Mouse (Mus musculus) forebrain, embryonic 14.5 days (tissue): ENCODE measurements around the gene Fam161a. TPM values are rescaled to one million over a fixed set of nuclear protein-coding genes. Genes with fewer than 3 reads are reported as not detected.

Source experiments
- ATAC-seq: fragments of 200-750 bp; cut with Nextera tagmentation; 2 replicates; pipeline ENCODE4 v1.8.0; 2017; ENCODE audit warnings: mild to moderate bottlenecking, moderate library complexity
- DNase-seq: peaks from one replicate; pipeline ENCODE4 v3.0.0-alpha.2; 2015; ENCODE audit warnings: low spot score
- H3K27ac ChIP-seq: fragments of 300-500 bp; sonication (generic); 2 replicates; pipeline ENCODE4 v1.5.1; 2014; ENCODE audit warnings: low read depth, mild to moderate bottlenecking, control low read depth, low read length, moderate library complexity
- H3K27me3 ChIP-seq: fragments of 300-500 bp; sonication (generic); replicated peaks from 2 replicates; pipeline ENCODE4 v1.6.1; 2014; ENCODE audit warnings: low read length, control low read depth, mixed read lengths; ENCODE audit not compliant: control insufficient read depth, insufficient read depth
- H3K36me3 ChIP-seq: fragments of 300-500 bp; sonication (generic); 2 replicates; pipeline ENCODE4 v1.6.1; 2014; ENCODE audit warnings: low read length, control low read depth; ENCODE audit not compliant: control insufficient read depth, insufficient read depth
- H3K4me1 ChIP-seq: fragments of 300-500 bp; sonication (generic); 2 replicates; pipeline ENCODE4 v1.6.1; 2014; ENCODE audit warnings: antibody characterized with exemption, low read length, control low read depth; ENCODE audit not compliant: control insufficient read depth, insufficient read depth
- H3K4me2 ChIP-seq: fragments of 300-500 bp; sonication (generic); 2 replicates; pipeline ENCODE4 v1.6.1; 2014; ENCODE audit warnings: mild to moderate bottlenecking, control low read depth, low read length
- H3K4me3 ChIP-seq: fragments of 300-500 bp; sonication (generic); 2 replicates; pipeline ENCODE4 v1.5.1; 2014; ENCODE audit warnings: low read depth, low read length, control low read depth
- H3K9ac ChIP-seq: fragments of 300-500 bp; sonication (generic); 2 replicates; pipeline ENCODE4 v1.6.1; 2014; ENCODE audit warnings: mild to moderate bottlenecking, low read length, control low read depth, moderate library complexity
- H3K9me3 ChIP-seq: fragments of 300-500 bp; sonication (generic); replicated peaks from 2 replicates; pipeline ENCODE4 v1.6.1; 2016; ENCODE audit warnings: low read length, control low read depth, mixed read lengths; ENCODE audit not compliant: control insufficient read depth
- WGBS: fragments of 180-500 bp; shearing (Covaris S2); extraction: QIAGEN DNeasy Blood & Tissue Kit; methylation state at CpG from one replicate; pipeline ENCODE4 v1.1.7; 2014; 5-methylcytosine and 5-hydroxymethylcytosine counted together
- polyA plus RNA-seq: library from polyadenylated mRNA; unstranded; fragments of >200 nt; fragmentation: Nextera tagmentation; extraction: Ambion mirVana; gene quantifications from 2 replicates; pipeline ENCODE4 v1.2.1, GENCODE M21; 2014

Gene Fam161a
- polyA plus RNA-seq, result 3.2 and 4.1 TPM in 2 replicates

GRCm38 (mm10) chr11:23007481-23008180, at the start of gene Fam161a:
TSS of gene Fam161a (plus strand) at chr11:23007531.
- peak; percentile 98 for DNase-seq
- H3K36me3 ChIP-seq, result peaks cover 23% of the 10 kb centered on the region
- H3K4me3 ChIP-seq, result peak within 1 kb of the TSS; percentile 50
- H3K4me1 ChIP-seq, result 0 out of 2 replicates have a peak, but pooled peaks cover 3% of the 10 kb centered on the region
- H3K9ac ChIP-seq, result peak within 1 kb of the TSS; percentile 78
- WGBS, result 1% methylated on average over 22 of the region's 22 CpGs
- H3K9me3 ChIP-seq, result no peaks in the 10 kb centered on the region
- no peaks in the 10 kb centered on the region for H3K27me3 ChIP-seq
- ATAC-seq, result peak; percentile 95
- H3K4me2 ChIP-seq, result peak within 1 kb of the TSS; percentile 69
- peak within 1 kb of the TSS; percentile 89 for H3K27ac ChIP-seq

- DNase-seq (no peak), ATAC-seq (no peak)
- Histone ChIP-seq H3K27me3 (no peaks in the 10 kb centered on the region), H3K36me3 (0 out of 2 replicates have a peak, but pooled peaks cover 6% of the 10 kb centered on the region), H3K27ac (no peak overlapping the region), H3K4me3 (no peak overlapping the region), H3K4me1 (no peaks in the 10 kb centered on the region), H3K9ac (no peak overlapping the region), H3K4me2 (no peak overlapping the region), H3K9me3 (no peaks in the 10 kb centered on the region)
- 91% methylated on average over 4 of the region's 4 CpGs for WGBS
Observed at GRCm38 (mm10) chr11:22957791-22958374, 49.4 kb upstream of the Fam161a start.

- 92% methylated on average over 1 of the region's 1 CpGs for WGBS
- Histone ChIP-seq H3K9me3 (no peaks in the 10 kb centered on the region), H3K27me3 (no peaks in the 10 kb centered on the region), H3K9ac (no peak overlapping the region), H3K4me3 (no peak overlapping the region), H3K4me2 (no peak overlapping the region), H3K36me3 (no peaks in the 10 kb centered on the region), H3K27ac (no peak overlapping the region), H3K4me1 (no peaks in the 10 kb centered on the region)
- no peak for DNase-seq
- no peak for ATAC-seq
Observed at GRCm38 (mm10) chr11:22962101-22962500, 45.2 kb upstream of the Fam161a start.

- WGBS, result 83% methylated on average over 4 of the region's 4 CpGs
- H3K4me2 ChIP-seq, result no peak overlapping the region
Observed at GRCm38 (mm10) chr11:22964401-22964800, 42.9 kb upstream of the Fam161a start.

GRCm38 (mm10) chr11:22965503-22965902, 41.8 kb upstream of the Fam161a start:
- DNase-seq (no peak), ATAC-seq (no peak)
- Histone ChIP-seq H3K4me1 (no peaks in the 10 kb centered on the region), H3K4me3 (no peak overlapping the region), H3K9ac (no peak overlapping the region), H3K27me3 (no peaks in the 10 kb centered on the region), H3K4me2 (no peak overlapping the region), H3K36me3 (no peaks in the 10 kb centered on the region), H3K27ac (no peak overlapping the region), H3K9me3 (0 out of 2 replicates have a peak, but pooled peaks cover 3% of the 10 kb centered on the region)
- 88% methylated on average over 4 of the region's 4 CpGs for WGBS

More at GRCm38 (mm10) chr11:22964401-22964800, 42.9 kb upstream of the Fam161a start:
- Histone ChIP-seq H3K4me3 (no peak overlapping the region), H3K27ac (no peak overlapping the region), H3K36me3 (no peaks in the 10 kb centered on the region), H3K9ac (no peak overlapping the region), H3K9me3 (0 out of 2 replicates have a peak, but pooled peaks cover 3% of the 10 kb centered on the region), H3K27me3 (no peaks in the 10 kb centered on the region), H3K4me1 (no peaks in the 10 kb centered on the region)
- DNase-seq (no peak), ATAC-seq (no peak)

- no peak overlapping the region for H3K4me2 ChIP-seq
- no peak overlapping the region for H3K27ac ChIP-seq
- 66% methylated on average over 6 of the region's 6 CpGs for WGBS
- no peak for ATAC-seq
- H3K36me3 ChIP-seq, result no peaks in the 10 kb centered on the region
- H3K4me3 ChIP-seq, result no peak overlapping the region
- peak; percentile 60 for DNase-seq
- no peak overlapping the region for H3K9ac ChIP-seq
- H3K9me3 ChIP-seq, result peaks cover 17% of the 10 kb centered on the region
- no peaks in the 10 kb centered on the region for H3K27me3 ChIP-seq
- H3K4me1 ChIP-seq, result peaks cover 5% of the 10 kb centered on the region; the same call in 1 of the 2 replicates
Observed at GRCm38 (mm10) chr11:22969486-22969885, 37.8 kb upstream of the Fam161a start.

GRCm38 (mm10) chr11:22970546-22970945, 36.8 kb upstream of the Fam161a start:
- WGBS, result 96% methylated on average over 1 of the region's 1 CpGs
- no peak for DNase-seq
- peaks cover 17% of the 10 kb centered on the region for H3K9me3 ChIP-seq

GRCm38 (mm10) chr11:22971835-22972709, 35.3 kb upstream of the Fam161a start, which contains the start of gene Zrsr1:
TSS of gene Zrsr1 (plus strand) at chr11:22972005.
- Histone ChIP-seq H3K36me3 (0 out of 2 replicates have a peak, but pooled peaks cover 3% of the 10 kb centered on the region), H3K9me3 (peaks cover 17% of the 10 kb centered on the region)
- 54% methylated on average over 56 of the region's 56 CpGs for WGBS

More at GRCm38 (mm10) chr11:22970546-22970945, 36.8 kb upstream of the Fam161a start:
- Histone ChIP-seq H3K27ac (no peak overlapping the region), H3K4me1 (peaks cover 8% of the 10 kb centered on the region; the same call in 1 of the 2 replicates), H3K36me3 (no peaks in the 10 kb centered on the region), H3K27me3 (no peaks in the 10 kb centered on the region), H3K4me2 (no peak overlapping the region), H3K9ac (no peak overlapping the region), H3K4me3 (no peak overlapping the region)
- ATAC-seq, result no peak

More at GRCm38 (mm10) chr11:22971835-22972709, 35.3 kb upstream of the Fam161a start, which contains the start of gene Zrsr1:
- peak within 1 kb of the TSS; percentile 49 for H3K4me3 ChIP-seq
- peak within 1 kb of the TSS; percentile 76 for H3K4me2 ChIP-seq
- peaks cover 15% of the 10 kb centered on the region; the same call in 1 of the 2 replicates for H3K4me1 ChIP-seq
- peak within 1 kb of the TSS; percentile 63 for H3K9ac ChIP-seq
- peak; percentile 84 for DNase-seq
- peak within 1 kb of the TSS; percentile 15; the same call in 1 of the 2 replicates for H3K27ac ChIP-seq
- H3K27me3 ChIP-seq, result no peaks in the 10 kb centered on the region
- peak; percentile 72 for ATAC-seq
